In the genomic region with DNA sequence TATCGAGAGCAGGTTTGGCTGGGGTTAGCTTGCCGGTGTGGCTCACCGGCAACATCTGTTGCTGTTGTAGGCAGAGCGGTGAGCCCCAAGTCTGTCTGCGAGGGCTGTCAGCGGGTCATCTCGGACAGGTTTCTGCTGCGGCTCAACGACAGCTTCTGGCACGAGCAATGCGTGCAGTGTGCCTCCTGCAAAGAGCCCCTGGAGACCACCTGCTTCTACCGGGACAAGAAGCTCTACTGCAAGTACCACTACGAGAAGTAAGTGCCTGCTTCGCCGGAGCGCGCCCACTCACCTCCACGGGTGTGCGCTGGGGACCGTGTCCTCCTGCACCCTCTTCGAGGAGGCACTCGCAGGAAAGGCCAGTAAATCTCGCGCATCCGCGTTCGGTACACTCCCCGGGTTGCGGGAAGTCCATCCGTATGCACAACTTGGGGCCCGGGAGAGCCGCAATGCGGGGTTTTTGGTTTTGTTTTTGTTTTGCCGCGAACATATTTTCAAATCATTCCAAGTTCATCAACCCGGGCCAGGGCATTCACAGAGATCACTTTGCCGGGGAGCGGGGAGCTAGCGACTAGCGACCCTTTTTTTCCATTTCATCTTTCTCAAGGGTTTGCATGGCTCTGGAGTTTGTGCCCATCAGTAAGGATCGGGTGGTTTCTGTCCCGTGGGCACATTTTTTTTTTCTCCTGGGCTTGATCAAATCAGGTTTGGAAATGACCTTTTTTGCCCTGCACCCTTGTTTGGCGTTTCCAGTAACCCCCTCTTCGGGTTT, we compare ENCODE assay signal across 8 mouse cellular contexts. TPM values are rescaled to one million over a fixed set of nuclear protein-coding genes. Genes with fewer than 3 reads are reported as not detected.
DNase-seq lines count a peak whose midpoint lies in the region; ATAC-seq lines count a peak whose summit lies in the region.
"Had no signal": no experiment of that assay in that cellular context is flagged by ENCODE, and none has a peak within 500 bp of the region (broad histone marks: within the 10 kb centered on the region; RNA-seq: fewer than 3 reads in every experiment).

No protein-coding gene starts in this region.

- peak; percentile 9 for DNase-seq in testis, postnatal 14 days (ENCODE audit: low spot score)
- DNase-seq in testis, postnatal 10 days (ENCODE audit: low spot score): no peak
- no peak for DNase-seq in thymus, postnatal 36 days
- no peak for DNase-seq in kidney, adult 8-10 months
- DNase-seq: kidney, adult 9 months had no signal

- ATAC-seq in forebrain, embryonic 15.5 days (replicated peaks): no peak
- ATAC-seq in liver, embryonic 12.5 days: no peak
- no peak for ATAC-seq in granulocyte monocyte progenitor cell, adult 5-6 weeks (replicated peaks; ENCODE audit: poor library complexity, severe bottlenecking)

- H3K36me3 ChIP-seq in forebrain, embryonic 15.5 days: no peaks in the 10 kb centered on the region
- H3K36me3 ChIP-seq in liver, embryonic 12.5 days: no peaks in the 10 kb centered on the region

- H3K27ac ChIP-seq in forebrain, embryonic 15.5 days (replicated peaks): no peak overlapping the region
- no peak overlapping the region for H3K27ac ChIP-seq in liver, embryonic 12.5 days

- peaks cover 30% of the 10 kb centered on the region for H3K4me1 ChIP-seq in forebrain, embryonic 15.5 days
- no peaks in the 10 kb centered on the region for H3K4me1 ChIP-seq in liver, embryonic 12.5 days

- H3K4me3 ChIP-seq in forebrain, embryonic 15.5 days: peak overlapping the region; percentile 16
- no peak overlapping the region; the same call in 1 of the 2 replicates for H3K4me3 ChIP-seq in liver, embryonic 12.5 days

- peak overlapping the region; percentile 22; the same call in 1 of the 2 replicates for H3K4me2 ChIP-seq in forebrain, embryonic 15.5 days (replicated peaks)
- 0 out of 2 replicates have a peak overlapping the region, but pooled peaks have one; percentile 8 for H3K4me2 ChIP-seq in liver, embryonic 12.5 days

- 1% methylated on average over 44 of the region's 44 CpGs for WGBS in forebrain, embryonic 15.5 days
- WGBS in liver, embryonic 12.5 days (ENCODE audit: insufficient replicate concordance): 3% methylated on average over 44 of the region's 44 CpGs

- no peak overlapping the region; the same call in 1 of the 2 replicates for H3K9ac ChIP-seq in forebrain, embryonic 15.5 days (replicated peaks)
- no peak overlapping the region for H3K9ac ChIP-seq in liver, embryonic 12.5 days

- H3K9me3 ChIP-seq in forebrain, embryonic 15.5 days: no peaks in the 10 kb centered on the region
- H3K9me3 ChIP-seq in liver, embryonic 12.5 days (replicated peaks): no peaks in the 10 kb centered on the region

- H3K27me3 ChIP-seq in forebrain, embryonic 15.5 days: peaks cover 82% of the 10 kb centered on the region
- H3K27me3 ChIP-seq in liver, embryonic 12.5 days (replicated peaks): peaks cover 99% of the 10 kb centered on the region

RNA-seq across cellular contexts. Expression of a gene that starts 3.1 kb away (rescaled TPM):
- polyA plus RNA-seq in forebrain, embryonic 15.5 days (2015; fragmentation: Nextera tagmentation; extraction: Ambion mirVana): 2.6 and 3.7 TPM in 2 replicates
- polyA plus RNA-seq in liver, embryonic 12.5 days (2016; fragmentation: Nextera tagmentation; extraction: Ambion mirVana): 1.2 and 1.6 TPM in 2 replicates
- not detected in 2 replicates for total RNA-seq in granulocyte monocyte progenitor cell, adult 5-6 weeks (2014; fragmentation: Nextera tagmentation)
- total RNA-seq in granulocyte monocyte progenitor cell, adult 5-6 weeks (2017): not detected in 2 replicates
